Mouse (Mus musculus): ENCODE data around the gene Mbtps1. TPM values are rescaled to one million over a fixed set of nuclear protein-coding genes. Genes with fewer than 3 reads are reported as not detected.

Gene Mbtps1
- total RNA-seq, 2 experiments from 2014 or later, result 59.1 to 70.0 TPM

DNA sequence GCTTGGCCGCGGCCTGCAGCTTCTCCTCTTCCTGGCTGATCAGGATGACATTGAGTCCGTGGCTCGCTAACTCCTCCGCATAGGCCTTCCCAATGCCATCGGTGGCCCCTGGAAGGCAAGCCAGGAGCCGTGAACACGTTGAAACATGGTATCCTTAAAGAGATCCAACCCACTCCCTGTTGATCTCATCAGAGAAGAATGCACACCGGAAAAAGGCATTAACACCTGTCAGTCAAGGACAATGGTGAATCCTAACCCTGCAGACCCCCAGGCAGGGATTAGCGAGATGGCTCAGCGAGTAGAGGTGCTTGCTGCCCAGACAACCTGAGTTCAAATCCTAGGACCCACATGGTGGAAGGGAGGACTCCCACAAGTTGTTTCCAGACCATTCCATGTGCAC lies 7.8 kb upstream of the Mbtps1 start:
- no peak for DNase-seq (ENCODE audit: extremely low spot score in 1 of 2, low spot score in 2 of 2)
- intact Hi-C loops (cut with DNase I), result no loop called here

DNA sequence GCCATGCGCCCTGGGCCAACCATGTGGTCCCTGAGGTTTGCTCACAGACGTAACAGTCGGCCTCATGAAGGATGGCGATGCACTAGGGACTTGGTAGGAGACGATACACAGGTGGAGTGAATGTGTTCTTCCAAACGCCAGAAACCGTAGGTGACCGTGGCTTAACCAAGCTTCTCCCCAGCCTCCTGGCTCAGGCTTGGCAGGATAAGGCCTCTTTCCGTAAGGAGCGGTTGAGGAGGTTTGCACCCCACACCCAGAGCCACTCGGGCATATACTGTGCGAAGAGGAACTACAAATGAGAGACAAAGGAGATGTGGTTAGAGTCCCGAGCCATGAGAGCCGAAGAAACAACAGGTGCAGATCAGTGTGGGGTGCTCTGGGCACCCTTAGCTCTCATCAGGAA lies 5.3 kb upstream of the Mbtps1 start:
- intact Hi-C loops (cut with DNase I), result no loop called here
- DNase-seq (ENCODE audit: extremely low spot score in 1 of 2, low spot score in 2 of 2), result no peak

DNA sequence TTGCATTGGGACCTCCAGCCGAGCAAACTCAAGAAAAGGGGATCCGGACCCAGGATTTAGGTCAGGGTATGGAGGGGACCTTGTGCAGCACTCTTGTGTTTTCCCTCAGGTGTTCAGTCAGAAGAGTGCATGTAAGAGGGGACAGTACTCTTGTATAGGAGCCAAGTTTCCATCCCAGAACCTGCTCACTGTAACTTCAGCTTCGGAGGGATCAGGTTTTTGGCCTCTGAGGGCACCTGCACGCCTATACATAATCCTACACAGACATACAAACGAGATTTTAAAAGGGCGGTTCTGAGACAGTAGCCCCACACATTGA lies 826 bp upstream of the Mbtps1 start:
- intact Hi-C loops (cut with DNase I), result no loop called here
- no peak for DNase-seq (ENCODE audit: extremely low spot score in 1 of 2, low spot score in 2 of 2)

DNA sequence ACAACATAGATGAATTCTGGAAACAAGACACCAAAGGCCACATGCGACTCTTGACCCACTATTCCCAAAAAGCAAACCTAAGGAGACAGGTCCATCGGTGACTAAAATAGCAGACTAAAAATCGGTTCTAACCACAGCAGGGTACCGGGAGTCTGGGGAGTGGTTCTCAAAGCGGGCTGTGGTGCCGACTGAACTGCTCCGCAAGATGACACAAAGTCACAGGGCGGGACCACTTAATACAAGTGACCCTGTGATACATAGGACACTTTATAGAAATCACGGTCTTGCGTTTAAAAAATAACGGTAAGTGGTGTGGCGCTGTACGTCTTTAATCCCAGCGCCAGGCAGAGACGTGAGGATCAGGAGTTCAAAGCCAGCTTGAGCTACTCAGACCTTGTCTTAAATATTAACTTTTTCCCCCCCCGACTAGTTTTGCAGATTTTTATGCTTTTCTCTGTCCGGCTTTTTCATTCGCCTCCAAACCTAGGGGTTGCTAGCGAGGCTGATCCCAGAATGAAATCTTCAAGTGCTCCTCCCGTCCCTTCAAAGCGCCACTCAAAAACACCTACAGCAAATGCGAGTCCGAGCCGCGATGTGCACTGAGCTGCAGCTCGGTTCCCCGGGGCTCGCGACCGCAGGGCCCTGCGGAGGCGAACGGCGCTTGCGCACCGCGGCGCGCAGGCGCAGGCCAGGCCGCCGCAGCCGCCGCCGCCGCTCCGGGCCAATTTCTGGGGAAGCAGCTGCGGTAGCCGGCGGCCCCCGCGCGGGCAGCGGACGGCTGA lies 523 bp downstream of the Mbtps1 start:
- DNase-seq (ENCODE audit: extremely low spot score in 1 of 2, low spot score in 2 of 2), result peak in 1 of 2 experiments; percentile 89
- intact Hi-C loops (cut with DNase I), result no loop called here

DNA sequence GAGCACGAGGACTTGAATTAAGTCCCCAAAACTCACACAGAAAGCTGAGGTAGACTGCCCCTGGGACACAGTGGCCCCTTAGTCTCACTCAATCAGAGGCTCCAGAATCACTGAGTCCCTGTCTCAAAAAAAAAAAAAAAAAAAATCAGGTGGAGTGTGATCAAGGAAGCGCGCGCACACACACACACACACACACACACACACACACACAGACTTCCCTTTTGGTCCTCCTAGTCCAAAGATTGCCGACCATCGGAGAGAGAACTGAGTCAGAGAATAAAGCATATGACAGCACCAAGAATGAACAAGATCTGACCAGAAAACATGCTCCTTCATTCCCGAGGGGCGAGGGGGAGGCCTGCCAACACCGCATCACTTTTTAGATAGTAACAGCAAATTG lies 1.4 kb downstream of the Mbtps1 start:
- DNase-seq (ENCODE audit: extremely low spot score in 1 of 2, low spot score in 2 of 2), result no peak
- intact Hi-C loops (cut with DNase I), result no loop called here

DNA sequence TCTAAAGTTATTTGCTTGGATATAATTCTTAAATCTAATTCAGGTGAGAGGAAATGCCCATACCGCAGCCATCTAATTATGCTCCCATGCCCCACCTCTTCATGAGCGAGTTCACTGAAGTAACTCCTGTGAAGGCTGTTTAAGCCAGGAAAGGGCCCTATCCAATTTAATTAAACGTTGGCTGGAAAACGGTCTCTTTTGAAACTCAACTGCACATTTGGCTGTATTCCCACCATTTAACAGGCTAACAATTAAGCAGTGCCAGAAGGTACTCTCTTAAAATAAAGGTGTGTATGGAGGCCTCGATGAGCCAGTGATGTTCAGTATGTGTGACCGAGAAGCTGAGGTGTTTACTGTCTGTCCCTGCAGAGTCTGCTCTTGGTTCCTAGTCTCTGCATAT lies 2.7 kb downstream of the Mbtps1 start:
- DNase-seq (ENCODE audit: extremely low spot score in 1 of 2, low spot score in 2 of 2), result no peak
- intact Hi-C loops (cut with DNase I), result no loop called here

DNA sequence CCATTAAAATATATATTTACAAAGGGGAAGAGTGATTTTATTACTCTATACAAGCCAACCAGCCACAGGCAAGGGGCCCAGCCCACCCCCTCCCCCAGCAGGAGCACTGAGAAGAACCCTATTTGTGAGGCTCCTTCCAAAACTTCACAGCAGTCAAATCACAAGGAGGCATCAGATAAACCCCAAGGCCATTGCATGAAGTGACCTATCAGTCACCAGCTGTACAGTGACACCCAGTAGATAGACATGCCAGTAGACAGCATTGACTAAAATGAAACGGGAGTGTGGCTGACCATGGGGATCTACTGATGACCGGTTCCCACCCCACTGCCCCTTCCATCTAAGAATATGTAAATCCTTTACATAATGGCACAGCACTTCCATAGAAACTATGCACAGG lies 5.6 kb downstream of the Mbtps1 start:
- intact Hi-C loops (cut with DNase I), result no loop called here

DNA sequence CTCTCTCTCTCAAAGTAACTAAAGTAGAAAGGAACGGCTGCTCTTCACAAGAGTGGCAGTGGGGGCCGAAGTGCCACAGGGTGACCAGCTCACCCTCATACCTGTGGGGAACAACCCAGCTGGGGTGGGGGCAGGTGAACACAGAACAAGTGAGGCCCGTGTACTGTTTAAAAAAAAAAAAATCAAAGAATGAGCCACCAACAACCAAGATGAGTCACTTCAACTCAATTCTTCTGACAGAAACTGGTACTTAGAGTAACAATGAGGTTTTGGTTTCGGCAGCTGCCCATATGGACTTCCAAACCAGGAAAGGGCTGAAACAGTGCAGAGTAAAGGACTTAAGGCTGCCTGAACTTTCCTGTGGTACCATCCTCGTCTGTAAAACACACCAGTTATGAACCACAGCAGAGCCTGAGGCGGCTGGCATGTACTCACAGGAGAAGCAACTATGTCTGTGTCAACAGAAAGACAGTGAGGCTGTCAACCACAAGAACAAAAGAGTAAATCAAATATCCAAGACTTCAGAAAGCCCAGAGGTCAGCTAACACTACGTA lies 9.9 kb downstream of the Mbtps1 start:
- intact Hi-C loops (cut with DNase I), result no loop called here
- DNase-seq (ENCODE audit: extremely low spot score in 1 of 2, low spot score in 2 of 2), result no peak

More for the DNA sequence above, 5.6 kb downstream of the Mbtps1 start:
- DNase-seq (ENCODE audit: extremely low spot score in 1 of 2, low spot score in 2 of 2), result no peak

DNA sequence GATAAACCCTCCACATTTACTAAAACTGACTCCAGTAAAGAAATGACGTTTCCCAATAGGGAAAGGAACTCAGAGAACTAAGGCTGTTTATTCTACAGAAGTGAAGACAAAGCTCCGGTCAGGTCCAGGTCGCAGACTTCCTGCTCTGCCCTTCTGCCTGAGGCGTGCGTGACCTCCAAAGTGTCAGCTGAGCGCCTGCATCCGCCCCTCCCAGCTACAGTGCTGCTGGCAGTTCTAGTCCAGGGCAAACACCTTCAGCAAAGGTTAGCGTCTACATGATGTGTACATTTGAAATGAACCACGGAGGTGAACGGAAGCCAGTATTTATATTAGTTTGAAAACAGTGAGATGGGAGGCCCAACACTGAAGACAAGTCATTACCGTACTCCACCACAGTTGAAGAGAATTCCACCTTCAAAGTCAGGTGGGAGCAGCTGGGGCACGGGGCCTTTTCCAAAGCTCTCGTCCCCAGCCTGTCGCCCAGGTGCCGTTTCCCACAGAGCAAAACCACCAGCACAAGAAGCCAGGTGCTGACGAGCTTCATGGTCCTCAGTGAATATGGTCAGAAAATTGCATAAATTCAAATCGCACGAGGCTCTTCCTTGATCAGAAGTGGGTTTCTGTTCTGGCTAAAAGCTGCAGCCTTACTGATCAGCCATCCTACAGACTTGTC lies 11.4 kb downstream of the Mbtps1 start:
- no peak for DNase-seq (ENCODE audit: extremely low spot score in 1 of 2, low spot score in 2 of 2)
- intact Hi-C loops (cut with DNase I), result no loop called here

DNA sequence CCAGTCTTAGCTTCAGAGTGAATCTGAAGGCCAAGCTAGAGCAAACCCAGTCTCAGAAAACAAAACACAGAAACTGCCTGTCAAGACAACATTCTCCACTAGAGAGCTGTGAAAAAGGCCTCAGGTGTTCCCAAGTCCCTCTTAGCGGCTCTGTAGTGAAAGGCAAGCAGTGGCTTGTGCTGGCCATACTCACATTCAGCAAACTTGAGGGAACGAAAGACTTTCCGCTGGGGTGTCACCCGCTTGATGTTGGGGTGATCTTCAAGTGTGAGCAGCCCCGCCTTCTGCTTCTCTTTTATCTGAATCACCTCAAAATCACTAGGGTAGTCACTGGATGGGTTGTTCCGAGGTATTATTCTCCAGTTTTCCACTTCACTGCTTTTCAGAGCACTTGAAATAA lies 12.7 kb downstream of the Mbtps1 start:
- no peak for DNase-seq (ENCODE audit: extremely low spot score in 1 of 2, low spot score in 2 of 2)
- intact Hi-C loops (cut with DNase I), result no loop called here

DNA sequence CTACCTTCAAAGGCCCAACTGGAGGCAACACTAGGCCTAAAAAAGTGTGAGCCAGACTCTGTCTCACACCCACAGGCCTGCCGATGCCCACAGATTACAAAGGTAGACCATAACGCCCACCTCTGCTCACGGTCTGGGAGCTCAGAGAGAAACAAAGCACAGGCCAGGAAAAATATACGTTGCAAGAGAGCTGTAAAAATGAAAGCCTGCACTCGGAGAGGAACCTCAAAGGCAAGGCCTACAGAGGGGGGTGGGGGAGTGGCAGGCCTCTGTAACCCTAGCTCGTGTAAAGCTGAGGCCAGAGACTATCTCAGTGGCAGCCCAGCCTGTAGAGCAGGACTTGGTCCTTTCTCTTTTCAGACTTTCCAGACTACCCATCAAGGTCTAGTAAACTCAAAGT lies 13.4 kb downstream of the Mbtps1 start:
- intact Hi-C loops (cut with DNase I), result no loop called here
- DNase-seq (ENCODE audit: extremely low spot score in 1 of 2, low spot score in 2 of 2), result no peak

DNA sequence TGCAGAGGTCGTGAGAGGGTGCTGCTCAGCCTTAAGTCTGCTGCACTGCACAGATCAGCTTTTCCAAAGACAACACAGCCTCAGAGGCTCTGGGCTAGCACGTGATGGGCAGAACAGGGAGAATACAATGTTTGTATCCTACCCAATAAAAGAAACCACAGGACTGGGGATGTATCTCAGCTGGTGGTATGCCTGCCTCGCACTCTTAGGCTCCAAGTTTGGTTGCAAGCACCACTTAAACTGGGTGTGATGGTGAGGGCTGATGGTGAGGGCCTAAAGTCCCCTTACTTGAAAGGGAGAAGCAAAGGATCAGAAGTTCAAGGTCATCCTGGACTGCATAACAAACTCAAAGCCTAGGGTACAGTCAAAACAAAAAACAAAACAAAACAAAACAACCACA lies 13.9 kb downstream of the Mbtps1 start:
- intact Hi-C loops (cut with DNase I), result no loop called here

DNA sequence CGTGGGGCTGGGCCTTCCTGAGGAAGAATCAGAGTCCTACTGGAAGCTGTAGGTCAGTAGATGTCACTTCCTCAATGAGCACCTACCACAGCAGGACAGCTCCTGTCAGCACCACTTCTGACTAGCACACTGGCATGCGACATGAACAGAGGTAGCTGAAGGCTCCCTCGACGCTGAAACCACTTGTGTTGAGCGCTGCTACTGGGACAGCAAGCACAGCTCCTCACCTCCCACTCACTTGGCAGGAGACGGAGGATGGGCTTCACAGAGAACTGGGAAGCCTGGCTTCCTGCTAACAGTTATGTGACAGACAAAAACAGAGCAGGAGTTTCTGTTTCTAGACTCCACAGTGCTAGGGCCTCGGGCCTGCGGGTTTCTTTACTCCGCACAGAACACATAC lies 26.6 kb downstream of the Mbtps1 start:
- DNase-seq (ENCODE audit: extremely low spot score in 1 of 2, low spot score in 2 of 2), result peak; percentile 45 to 51
- intact Hi-C loops (cut with DNase I), result no loop called here

More for the DNA sequence above, 13.9 kb downstream of the Mbtps1 start:
- no peak for DNase-seq (ENCODE audit: extremely low spot score in 1 of 2, low spot score in 2 of 2)

DNA sequence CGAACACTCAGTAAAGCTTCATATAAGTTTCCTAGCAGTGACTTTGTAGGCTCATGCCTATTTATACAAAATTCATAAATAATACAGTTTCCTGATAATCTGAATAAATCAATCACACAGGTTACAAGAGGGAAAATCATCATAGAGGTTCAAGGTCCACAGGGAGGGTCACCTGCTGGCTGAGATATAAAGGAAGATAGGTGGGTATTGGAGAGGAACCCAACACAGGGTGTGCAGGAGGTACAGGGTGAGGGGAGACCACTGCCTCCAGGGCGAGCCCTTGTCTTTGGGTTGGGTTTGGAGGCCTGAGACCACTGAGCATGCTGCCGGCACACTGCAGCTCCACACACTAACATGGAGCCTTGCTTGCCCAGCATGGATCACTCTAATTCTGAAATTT lies 27.1 kb downstream of the Mbtps1 start:
- intact Hi-C loops (cut with DNase I), result no loop called here
- DNase-seq (ENCODE audit: extremely low spot score in 1 of 2, low spot score in 2 of 2), result no peak

DNA sequence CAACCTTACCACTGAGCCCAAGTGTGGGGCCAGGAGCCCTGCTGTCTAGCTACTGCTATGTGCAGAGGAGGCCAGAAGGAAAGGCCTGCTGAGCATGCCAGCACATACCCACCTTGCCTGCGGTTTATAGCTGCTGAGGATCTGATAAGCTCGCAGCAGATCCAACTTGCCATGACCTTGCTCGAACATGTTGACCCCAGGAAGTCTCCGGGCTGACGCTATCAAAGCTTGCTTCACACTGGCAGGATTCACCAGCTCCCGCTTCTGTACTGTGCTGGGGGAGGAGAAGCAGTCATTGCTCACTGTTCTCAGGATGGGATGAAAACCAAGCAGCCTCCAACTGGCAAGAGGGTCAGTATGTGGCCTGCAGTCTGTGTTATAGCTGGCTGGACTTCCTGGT lies 27.6 kb downstream of the Mbtps1 start:
- intact Hi-C loops (cut with DNase I), result no loop called here
- DNase-seq (ENCODE audit: extremely low spot score in 1 of 2, low spot score in 2 of 2), result no peak

DNA sequence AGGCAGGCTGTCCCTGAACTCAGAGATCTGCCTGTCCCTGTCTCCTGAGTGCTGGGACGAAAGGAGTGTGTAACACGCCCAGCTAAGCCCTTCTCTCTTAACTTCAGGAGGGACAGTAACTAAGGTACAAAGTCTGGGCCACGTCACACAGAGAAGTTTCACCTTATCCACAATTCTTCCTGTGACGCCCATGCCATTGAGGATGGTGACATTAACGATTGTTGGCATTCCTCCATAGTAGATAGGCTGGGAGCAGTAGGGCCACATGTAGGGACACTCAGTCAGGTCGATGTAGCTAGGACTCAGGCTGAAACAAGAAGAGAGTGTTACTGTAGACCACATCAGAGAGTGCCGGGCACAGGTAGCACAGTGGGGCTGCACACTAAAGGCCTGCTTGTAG lies 29.8 kb downstream of the Mbtps1 start:
- DNase-seq (ENCODE audit: extremely low spot score in 1 of 2, low spot score in 2 of 2), result no peak
- intact Hi-C loops (cut with DNase I), result no loop called here

DNA sequence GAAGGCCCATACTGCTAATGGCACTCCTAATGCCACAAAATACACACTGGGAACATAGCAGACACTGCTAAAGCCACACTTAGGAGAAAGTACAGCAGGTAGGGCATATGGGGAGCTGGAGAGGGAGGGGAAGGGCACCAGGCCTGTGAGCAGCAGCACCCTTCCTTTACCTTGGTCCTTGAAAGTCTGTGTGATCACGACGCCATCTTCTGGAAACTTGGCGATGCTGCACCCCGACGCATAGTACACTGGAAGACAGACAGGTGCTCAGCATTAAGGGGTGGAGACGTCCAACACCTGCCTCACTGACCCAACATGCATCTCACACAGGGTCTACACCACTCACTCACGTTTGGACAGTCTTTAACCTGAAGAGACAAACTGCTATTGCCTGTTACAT lies 38.4 kb downstream of the Mbtps1 start:
- DNase-seq (ENCODE audit: extremely low spot score in 1 of 2, low spot score in 2 of 2), result no peak
- intact Hi-C loops (cut with DNase I), result no loop called here

DNA sequence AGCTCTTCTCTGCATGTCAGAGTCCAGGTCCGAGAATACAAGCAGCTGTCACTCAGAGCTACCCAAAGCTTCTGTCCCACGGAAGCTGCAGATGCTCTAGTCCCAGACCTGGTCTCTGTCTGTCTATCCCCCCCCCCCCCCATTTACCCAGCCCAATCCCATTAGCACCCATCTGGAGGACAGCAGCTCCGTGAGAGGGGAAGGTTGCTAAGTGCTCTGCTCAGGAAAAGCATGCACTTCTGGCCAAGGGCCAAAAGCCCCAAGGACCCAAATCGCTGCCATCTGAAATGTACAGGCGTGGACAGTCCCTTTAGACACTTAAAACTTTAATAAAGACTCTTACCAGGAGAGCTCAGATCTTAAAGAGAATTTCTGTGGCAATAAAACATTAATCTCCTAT lies 41.9 kb downstream of the Mbtps1 start:
- intact Hi-C loops (cut with DNase I), result no loop called here
- DNase-seq (ENCODE audit: extremely low spot score in 1 of 2, low spot score in 2 of 2), result no peak

DNA sequence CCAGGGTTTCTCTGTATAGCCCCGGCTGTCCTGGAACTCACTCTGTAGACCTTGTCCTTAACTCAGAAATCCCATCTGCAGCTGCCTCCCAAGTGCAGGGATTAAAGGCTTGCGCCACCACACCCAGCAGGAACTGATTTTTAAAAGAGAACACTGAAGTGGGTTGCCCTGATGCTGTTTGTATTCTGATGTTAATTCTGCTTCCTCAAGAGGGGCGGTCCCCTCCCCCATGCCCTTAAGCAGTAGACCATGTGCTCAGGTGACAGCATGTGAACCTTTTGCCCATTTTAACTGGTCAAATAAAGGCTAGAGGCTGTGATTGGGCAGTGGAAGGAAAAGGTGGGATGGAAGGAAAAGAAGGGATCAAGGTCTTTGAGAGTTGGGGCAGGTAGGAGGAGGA lies 42.8 kb downstream of the Mbtps1 start:
- no peak for DNase-seq (ENCODE audit: extremely low spot score in 1 of 2, low spot score in 2 of 2)
- intact Hi-C loops (cut with DNase I), result no loop called here

DNA sequence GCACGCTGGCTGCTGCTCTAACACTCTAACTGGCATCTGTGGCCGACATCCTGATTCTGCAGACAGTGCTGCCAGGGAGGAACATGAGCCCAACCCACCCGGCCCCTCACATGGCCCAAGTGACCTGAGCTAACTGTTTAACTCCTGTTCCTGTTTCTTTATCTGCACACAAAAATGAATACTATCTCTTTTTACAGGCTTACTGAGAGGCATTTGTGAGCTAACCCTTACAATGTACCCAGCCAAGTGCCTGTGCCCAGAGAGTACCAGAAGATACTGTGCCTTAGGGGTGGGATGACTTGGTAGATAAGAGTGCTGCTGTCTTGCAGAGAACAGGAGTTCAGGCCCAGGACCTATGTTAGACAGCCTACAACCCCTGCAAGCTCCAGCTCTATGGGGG lies 43.6 kb downstream of the Mbtps1 start:
- no peak for DNase-seq (ENCODE audit: extremely low spot score in 1 of 2, low spot score in 2 of 2)
- intact Hi-C loops (cut with DNase I), result no loop called here

DNA sequence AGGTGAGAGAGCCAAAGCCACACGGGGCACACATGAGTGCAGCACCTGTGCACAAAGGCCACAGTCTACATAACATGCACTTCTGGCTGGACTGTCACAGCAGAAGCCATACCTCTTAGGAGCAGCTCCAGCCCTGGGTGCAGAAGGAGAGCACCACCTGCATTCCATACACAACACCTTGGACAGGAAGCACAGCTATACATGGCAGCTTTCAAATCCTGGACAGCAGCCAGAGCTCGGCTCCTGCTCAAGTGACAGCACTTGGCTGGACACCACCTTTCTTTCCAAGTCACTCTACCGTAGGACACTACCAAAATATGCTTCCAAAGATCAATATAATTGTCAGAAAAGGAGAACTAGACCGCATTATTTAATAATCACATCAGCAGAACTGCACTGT lies 45.1 kb downstream of the Mbtps1 start:
- DNase-seq (ENCODE audit: extremely low spot score in 1 of 2, low spot score in 2 of 2), result no peak
- intact Hi-C loops (cut with DNase I), result no loop called here

Data from left cerebral cortex, postnatal 10 days (tissue).